Mouse (Mus musculus): ENCODE results near the gene Hfm1. TPM values are rescaled to one million over a fixed set of nuclear protein-coding genes. Genes with fewer than 3 reads are reported as not detected.
A peak's percentile ranks its signal among the peaks of the same experiment; 100 is the strongest.

Hfm1 gene
- polyA plus RNA-seq, 1 experiment from 2014 or later: 0.67 TPM

- H3K4me3 ChIP-seq: 0 out of 2 replicates have a peak overlapping the region, but pooled peaks have one; percentile 4
- peak overlapping the region; percentile 54 for H3K4me2 ChIP-seq
- H3K9me3 ChIP-seq: no peaks in the 10 kb centered on the region
- H3K4me1 ChIP-seq: peaks cover 11% of the 10 kb centered on the region
- no peak overlapping the region for H3K27ac ChIP-seq (replicated peaks)
- H3K9ac ChIP-seq: peak overlapping the region; percentile 40; the same call in 1 of the 2 replicates
- no peaks in the 10 kb centered on the region for H3K27me3 ChIP-seq (replicated peaks)
- ATAC-seq (ENCODE audit: extremely low read depth, insufficient number of reproducible peaks, low FRiP score, low TSS enrichment): no peak; the same call in 1 of the 2 replicates
- 16% methylated on average over 7 of the region's 7 CpGs for WGBS
- H3K36me3 ChIP-seq: no peaks in the 10 kb centered on the region
These were observed 93.1 kb downstream of the Hfm1 start for GRCm38 (mm10) chr5:106833025-106833424.

DNA sequence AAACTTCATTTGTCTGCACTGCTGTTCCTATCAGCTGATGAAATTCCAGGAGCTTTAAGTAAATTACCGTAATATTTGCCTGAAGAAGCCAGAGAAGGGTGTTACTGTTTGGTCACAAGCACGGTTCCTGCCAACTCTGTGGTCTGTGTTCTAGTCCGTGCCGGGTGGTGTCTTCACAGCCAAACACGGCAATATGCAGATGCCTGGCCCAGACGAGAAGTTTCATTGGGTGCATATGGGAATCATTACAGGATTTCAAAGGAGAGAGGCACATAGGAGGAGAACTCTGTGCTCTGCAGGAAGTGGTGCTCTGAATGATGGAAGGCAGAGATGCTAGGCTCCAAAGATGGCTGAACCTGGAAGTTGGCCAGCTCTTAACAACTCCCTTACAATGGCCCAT is 94.7 kb downstream of the Hfm1 start:
- Histone ChIP-seq H3K4me2 (no peak overlapping the region), H3K27ac (replicated peaks) (no peak overlapping the region), H3K9ac (no peak overlapping the region), H3K4me1 (peaks cover 11% of the 10 kb centered on the region), H3K4me3 (no peak overlapping the region), H3K36me3 (no peaks in the 10 kb centered on the region), H3K27me3 (replicated peaks) (no peaks in the 10 kb centered on the region), H3K9me3 (no peaks in the 10 kb centered on the region)
- ATAC-seq (ENCODE audit: extremely low read depth, insufficient number of reproducible peaks, low FRiP score, low TSS enrichment): no peak
- WGBS: 79% methylated on average over 6 of the region's 6 CpGs

GRCm38 (mm10) chr5:106830775-106831174 is 95.3 kb downstream of the Hfm1 start:
- Histone ChIP-seq H3K36me3 (no peaks in the 10 kb centered on the region), H3K9ac (no peak overlapping the region), H3K27me3 (replicated peaks) (peaks cover 3% of the 10 kb centered on the region; the same call in 1 of the 2 replicates), H3K4me1 (peaks cover 12% of the 10 kb centered on the region), H3K27ac (replicated peaks) (no peak overlapping the region), H3K4me3 (no peak overlapping the region), H3K4me2 (no peak overlapping the region), H3K9me3 (no peaks in the 10 kb centered on the region)
- ATAC-seq (ENCODE audit: extremely low read depth, insufficient number of reproducible peaks, low FRiP score, low TSS enrichment): no peak
- WGBS: 69% methylated on average over 4 of the region's 4 CpGs

DNA sequence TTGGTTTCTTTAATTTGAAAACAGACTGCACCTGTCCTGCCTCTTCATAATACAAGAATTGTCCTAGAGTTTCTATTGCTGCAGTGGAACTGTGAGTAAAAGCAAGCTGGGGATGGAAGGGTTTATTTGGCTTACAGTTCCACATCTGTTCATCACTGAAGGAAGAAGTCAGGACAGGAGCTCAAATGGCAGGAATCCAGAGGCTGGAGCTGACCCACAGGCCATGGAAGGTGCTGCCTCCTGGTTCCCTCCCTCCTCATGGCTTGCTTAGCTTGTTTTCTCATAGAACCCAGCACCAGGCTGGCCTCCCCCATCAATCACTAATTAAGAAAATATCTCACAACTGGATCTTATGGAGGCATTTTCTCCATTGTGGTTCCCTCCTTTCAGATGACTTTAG is 99.4 kb downstream of the Hfm1 start:
- no peaks in the 10 kb centered on the region for H3K36me3 ChIP-seq
- peaks cover 9% of the 10 kb centered on the region; the same call in 1 of the 2 replicates for H3K4me1 ChIP-seq
- no peak for ATAC-seq (ENCODE audit: extremely low read depth, insufficient number of reproducible peaks, low FRiP score, low TSS enrichment)

GRCm38 (mm10) chr5:106826044-106826443 is 100.1 kb downstream of the Hfm1 start:
- Histone ChIP-seq H3K9ac (no peak overlapping the region), H3K9me3 (no peaks in the 10 kb centered on the region), H3K4me2 (peak overlapping the region; percentile 75; the same call in 1 of the 2 replicates), H3K27me3 (replicated peaks) (peaks cover 10% of the 10 kb centered on the region; the same call in 1 of the 2 replicates), H3K4me1 (peaks cover 9% of the 10 kb centered on the region; the same call in 1 of the 2 replicates), H3K27ac (replicated peaks) (no peak overlapping the region), H3K4me3 (no peak overlapping the region), H3K36me3 (no peaks in the 10 kb centered on the region)
- WGBS: 61% methylated on average over 8 of the region's 8 CpGs
- no peak for ATAC-seq (ENCODE audit: extremely low read depth, insufficient number of reproducible peaks, low FRiP score, low TSS enrichment)

More for the DNA sequence above, 99.4 kb downstream of the Hfm1 start:
- no peak overlapping the region for H3K4me2 ChIP-seq
- no peak overlapping the region for H3K9ac ChIP-seq
- H3K27ac ChIP-seq (replicated peaks): no peak overlapping the region
- no peak overlapping the region for H3K4me3 ChIP-seq
- peaks cover 10% of the 10 kb centered on the region; the same call in 1 of the 2 replicates for H3K27me3 ChIP-seq (replicated peaks)
- H3K9me3 ChIP-seq: no peaks in the 10 kb centered on the region

GRCm38 (mm10) chr5:106825301-106825853 is 100.7 kb downstream of the Hfm1 start:
- H3K4me1 ChIP-seq: peaks cover 9% of the 10 kb centered on the region; the same call in 1 of the 2 replicates
- peak overlapping the region; percentile 72 for H3K9ac ChIP-seq
- ATAC-seq (ENCODE audit: extremely low read depth, insufficient number of reproducible peaks, low FRiP score, low TSS enrichment): no peak
- H3K9me3 ChIP-seq: no peaks in the 10 kb centered on the region
- H3K4me3 ChIP-seq: peak overlapping the region; percentile 48
- H3K4me2 ChIP-seq: peak overlapping the region; percentile 75
- H3K36me3 ChIP-seq: no peaks in the 10 kb centered on the region
- H3K27me3 ChIP-seq (replicated peaks): peaks cover 10% of the 10 kb centered on the region; the same call in 1 of the 2 replicates
- 18% methylated on average over 19 of the region's 19 CpGs for WGBS
- H3K27ac ChIP-seq (replicated peaks): no peak overlapping the region

GRCm38 (mm10) chr5:106824716-106825115 is 101.4 kb downstream of the Hfm1 start:
- Histone ChIP-seq H3K4me3 (peak overlapping the region; percentile 48), H3K4me1 (peaks cover 9% of the 10 kb centered on the region; the same call in 1 of the 2 replicates), H3K4me2 (peak overlapping the region; percentile 75), H3K9ac (no peak overlapping the region; the same call in 1 of the 2 replicates), H3K36me3 (no peaks in the 10 kb centered on the region), H3K27ac (replicated peaks) (no peak overlapping the region), H3K9me3 (no peaks in the 10 kb centered on the region), H3K27me3 (replicated peaks) (peaks cover 10% of the 10 kb centered on the region; the same call in 1 of the 2 replicates)
- ATAC-seq (ENCODE audit: extremely low read depth, insufficient number of reproducible peaks, low FRiP score, low TSS enrichment): no peak
- 77% methylated on average over 5 of the region's 5 CpGs for WGBS

GRCm38 (mm10) chr5:106819630-106820029 is 106.5 kb downstream of the Hfm1 start:
- 71% methylated on average over 8 of the region's 8 CpGs for WGBS
- no peaks in the 10 kb centered on the region for H3K36me3 ChIP-seq
- ATAC-seq (ENCODE audit: extremely low read depth, insufficient number of reproducible peaks, low FRiP score, low TSS enrichment): no peak
- H3K4me3 ChIP-seq: no peak overlapping the region
- H3K27me3 ChIP-seq (replicated peaks): peaks cover 16% of the 10 kb centered on the region; the same call in 1 of the 2 replicates
- no peaks in the 10 kb centered on the region for H3K9me3 ChIP-seq
- no peaks in the 10 kb centered on the region for H3K4me1 ChIP-seq
- H3K27ac ChIP-seq (replicated peaks): no peak overlapping the region
- no peak overlapping the region for H3K9ac ChIP-seq
- no peak overlapping the region for H3K4me2 ChIP-seq

DNA sequence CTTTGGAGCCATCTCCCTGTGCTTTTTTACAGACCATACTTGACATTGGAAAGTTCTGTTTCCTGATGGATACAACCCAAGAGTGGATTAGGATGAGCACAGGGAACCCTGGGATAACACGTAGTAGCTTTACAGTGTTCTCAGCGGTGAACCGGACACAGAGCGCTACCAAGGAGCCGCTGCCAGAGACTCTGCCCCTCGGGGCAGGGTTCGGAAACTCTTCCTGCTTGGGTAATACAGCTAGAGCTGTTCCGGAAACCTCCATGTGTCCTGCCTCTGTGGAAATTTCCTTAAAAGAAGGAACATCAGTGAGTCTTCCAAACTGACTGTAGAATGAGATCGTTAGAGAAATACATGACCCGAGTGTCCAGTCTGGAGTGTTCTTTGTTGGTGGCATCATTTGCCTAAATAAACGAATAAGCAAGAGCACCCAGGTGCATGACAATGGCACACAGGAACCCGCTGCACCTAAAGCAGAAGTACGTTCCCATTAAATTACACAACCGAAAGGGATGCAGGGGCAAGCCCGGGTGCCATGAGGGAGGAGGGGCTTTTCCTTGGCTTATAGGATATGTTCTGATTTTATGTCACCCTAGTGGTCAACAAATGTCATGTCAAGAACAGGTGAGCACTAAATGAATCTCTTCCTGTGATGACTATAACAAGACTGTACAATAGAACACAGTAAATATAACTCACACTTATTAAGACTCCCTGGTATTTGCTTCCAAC is 110.0 kb downstream of the Hfm1 start:
- no peaks in the 10 kb centered on the region for H3K36me3 ChIP-seq
- 55% methylated on average over 15 of the region's 15 CpGs for WGBS
- H3K4me2 ChIP-seq: peak overlapping the region; percentile 50
- H3K27me3 ChIP-seq (replicated peaks): peaks cover 25% of the 10 kb centered on the region
- no peak overlapping the region for H3K27ac ChIP-seq (replicated peaks)
- H3K9ac ChIP-seq: no peak overlapping the region
- peak overlapping the region; percentile 25 for H3K4me3 ChIP-seq
- H3K4me1 ChIP-seq: no peaks in the 10 kb centered on the region
- no peaks in the 10 kb centered on the region for H3K9me3 ChIP-seq
- no peak for ATAC-seq (ENCODE audit: extremely low read depth, insufficient number of reproducible peaks, low FRiP score, low TSS enrichment)

DNA sequence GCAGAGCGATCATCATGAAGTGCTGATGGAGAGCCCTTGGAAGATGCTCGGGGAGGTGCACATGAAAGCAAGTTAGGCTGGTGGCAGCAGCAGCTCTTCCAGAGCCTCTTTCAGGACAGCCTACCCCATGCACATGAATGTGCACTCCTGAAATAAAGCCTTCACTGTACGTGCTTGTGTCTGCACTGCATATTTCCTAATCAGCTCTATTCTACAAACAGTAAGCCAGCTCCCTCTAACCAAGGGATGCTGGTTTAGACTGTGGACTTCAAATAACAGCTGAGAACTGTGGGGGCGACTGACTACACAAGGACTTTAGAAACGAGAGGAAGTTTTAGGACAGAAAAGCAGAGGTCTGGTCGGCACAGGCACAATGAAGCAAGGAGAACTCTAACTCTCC is 111.5 kb downstream of the Hfm1 start:
- no peaks in the 10 kb centered on the region for H3K9me3 ChIP-seq
- ATAC-seq (ENCODE audit: extremely low read depth, insufficient number of reproducible peaks, low FRiP score, low TSS enrichment): no peak
- WGBS: 49% methylated on average over 6 of the region's 6 CpGs
- H3K36me3 ChIP-seq: no peaks in the 10 kb centered on the region
- H3K9ac ChIP-seq: no peak overlapping the region
- no peak overlapping the region for H3K4me2 ChIP-seq
- peaks cover 25% of the 10 kb centered on the region for H3K27me3 ChIP-seq (replicated peaks)
- H3K4me3 ChIP-seq: no peak overlapping the region
- no peak overlapping the region for H3K27ac ChIP-seq (replicated peaks)
- H3K4me1 ChIP-seq: no peaks in the 10 kb centered on the region

- no peak overlapping the region for H3K27ac ChIP-seq (replicated peaks)
- H3K4me3 ChIP-seq: 0 out of 2 replicates have a peak overlapping the region, but pooled peaks have one; percentile 41
- H3K27me3 ChIP-seq (replicated peaks): peaks cover 6% of the 10 kb centered on the region; the same call in 1 of the 2 replicates
- H3K36me3 ChIP-seq: no peaks in the 10 kb centered on the region
- no peak overlapping the region for H3K9ac ChIP-seq
- peak overlapping the region; percentile 68 for H3K4me2 ChIP-seq
- ATAC-seq (ENCODE audit: extremely low read depth, insufficient number of reproducible peaks, low FRiP score, low TSS enrichment): no peak
- H3K4me1 ChIP-seq: peaks cover 27% of the 10 kb centered on the region
- H3K9me3 ChIP-seq: no peaks in the 10 kb centered on the region
- under 1% methylated on average over 12 of the region's 12 CpGs for WGBS
These were observed 123.0 kb downstream of the Hfm1 start for GRCm38 (mm10) chr5:106803094-106803493.
